Mouse (Mus musculus) hindbrain, postnatal 0 days (tissue): ENCODE measurements around the gene Gramd1a. TPM values are rescaled to one million over a fixed set of nuclear protein-coding genes. Genes with fewer than 3 reads are reported as not detected.

Experiments
- ATAC-seq: fragments of 200-750 bp; cut with Nextera tagmentation; 2 replicates; pipeline ENCODE4 v1.8.0; 2017; ENCODE audit warnings: mild to moderate bottlenecking, moderate TSS enrichment, moderate library complexity
- DNase-seq: peaks from one replicate; pipeline ENCODE4 v3.0.0-alpha.2; 2015; ENCODE audit warnings: low spot score
- H3K27ac ChIP-seq: fragments of 300-500 bp; sonication (generic); 2 replicates; pipeline ENCODE4 v1.5.1; 2014; ENCODE audit warnings: mild to moderate bottlenecking
- H3K27me3 ChIP-seq: fragments of 300-500 bp; sonication (generic); 2 replicates; pipeline ENCODE4 v1.6.1; 2014; ENCODE audit warnings: low read length, mixed read lengths; ENCODE audit not compliant: insufficient read depth
- H3K36me3 ChIP-seq: fragments of 300-500 bp; sonication (generic); 2 replicates; pipeline ENCODE4 v1.6.1; 2014; ENCODE audit warnings: low read length, mixed read lengths; ENCODE audit not compliant: insufficient read depth
- H3K4me1 ChIP-seq: fragments of 300-500 bp; sonication (generic); 2 replicates; pipeline ENCODE4 v1.6.1; 2014; ENCODE audit warnings: antibody characterized with exemption, low read length, mixed read lengths; ENCODE audit not compliant: insufficient read depth
- H3K4me2 ChIP-seq: fragments of 300-500 bp; sonication (generic); 2 replicates; pipeline ENCODE4 v1.6.1; 2014; ENCODE audit warnings: low read depth, mild to moderate bottlenecking, low read length, moderate library complexity, mixed read lengths
- H3K4me3 ChIP-seq: fragments of 300-500 bp; sonication (generic); 2 replicates; pipeline ENCODE4 v1.5.1; 2014; ENCODE audit warnings: low read length
- H3K9ac ChIP-seq: fragments of 300-500 bp; sonication (generic); replicated peaks from 2 replicates; pipeline ENCODE4 v1.6.1; 2014; ENCODE audit warnings: mild to moderate bottlenecking, low read length, moderate library complexity, mixed read lengths
- H3K9me3 ChIP-seq: fragments of 300-500 bp; sonication (generic); 2 replicates; pipeline ENCODE4 v1.6.1; 2016; ENCODE audit warnings: low read length, mixed read lengths
- CTCF ChIP-seq: IDR thresholded peaks from 2 replicates; pipeline ENCODE4 v1.5.1; 2016; ENCODE audit warnings: antibody characterized with exemption, control low read depth, low read depth
- WGBS: fragments of 180-500 bp; shearing (Covaris S2); extraction: QIAGEN DNeasy Blood & Tissue Kit; methylation state at CpG from one replicate; pipeline ENCODE4 v1.1.7; 2014; 5-methylcytosine and 5-hydroxymethylcytosine counted together
- polyA plus RNA-seq: library from polyadenylated mRNA; unstranded; fragments of >200 nt; fragmentation: Nextera tagmentation; extraction: Ambion mirVana; gene quantifications from 2 replicates; pipeline ENCODE4 v1.2.1, GENCODE M21; 2015
- total RNA-seq: library from RNA; depleted of rRNA; stranded (reverse); fragments of >200 nt; gene quantifications from 2 replicates; pipeline ENCODE4 v1.2.3, GENCODE M21; 2014

Gene Gramd1a
- total and polyA plus RNA-seq, 2 experiments from 2014 or later: 143 to 256 TPM

- WGBS: under 1% methylated on average over 59 of the region's 63 CpGs
- peak overlapping the region; percentile 83 for H3K4me2 ChIP-seq
- peak overlapping the region; percentile 99 for H3K27ac ChIP-seq
- DNase-seq: peak; percentile 93
- H3K27me3 ChIP-seq: no peaks in the 10 kb centered on the region
- H3K36me3 ChIP-seq: 0 out of 2 replicates have a peak, but pooled peaks cover 3% of the 10 kb centered on the region
- H3K4me3 ChIP-seq: peak overlapping the region; percentile 92
- H3K9ac ChIP-seq: peak overlapping the region; percentile 100
- ATAC-seq: peak; percentile 79
- H3K9me3 ChIP-seq: no peaks in the 10 kb centered on the region
- peak; percentile 9; the same call in 1 of the 2 replicates for TF ChIP-seq CTCF
- peaks cover 4% of the 10 kb centered on the region for H3K4me1 ChIP-seq
Measured at GRCm38 (mm10) chr7:31150566-31151300, 5.0 kb downstream of the Gramd1a start.

GRCm38 (mm10) chr7:31149751-31150565, 5.7 kb downstream of the Gramd1a start:
- peak overlapping the region; percentile 92 for H3K4me3 ChIP-seq
- H3K4me2 ChIP-seq: peak overlapping the region; percentile 83
- H3K36me3 ChIP-seq: 0 out of 2 replicates have a peak, but pooled peaks cover 3% of the 10 kb centered on the region
- H3K27ac ChIP-seq: peak overlapping the region; percentile 99
- TF ChIP-seq CTCF: no peak
- DNase-seq: peak; percentile 69
- H3K9me3 ChIP-seq: no peaks in the 10 kb centered on the region
- peak; percentile 41 for ATAC-seq
- WGBS: 1% methylated on average over 20 of the region's 20 CpGs
- H3K4me1 ChIP-seq: peaks cover 4% of the 10 kb centered on the region
- H3K27me3 ChIP-seq: no peaks in the 10 kb centered on the region
- H3K9ac ChIP-seq: peak overlapping the region; percentile 100

- peak overlapping the region; percentile 100 for H3K9ac ChIP-seq
- H3K4me3 ChIP-seq: peak overlapping the region; percentile 92
- H3K9me3 ChIP-seq: no peaks in the 10 kb centered on the region
- no peak for TF ChIP-seq CTCF
- H3K36me3 ChIP-seq: 0 out of 2 replicates have a peak, but pooled peaks cover 3% of the 10 kb centered on the region
- peak overlapping the region; percentile 83 for H3K4me2 ChIP-seq
- WGBS: 22% methylated on average over 9 of the region's 9 CpGs
- no peaks in the 10 kb centered on the region for H3K27me3 ChIP-seq
- ATAC-seq (no peak), DNase-seq (no peak)
- peak overlapping the region; percentile 99 for H3K27ac ChIP-seq
- peaks cover 4% of the 10 kb centered on the region for H3K4me1 ChIP-seq
Measured at GRCm38 (mm10) chr7:31149271-31149670, 6.4 kb downstream of the Gramd1a start.

- Histone ChIP-seq H3K4me3 (peak overlapping the region; percentile 92), H3K9ac (peak overlapping the region; percentile 100), H3K27ac (peak overlapping the region; percentile 99), H3K4me1 (peaks cover 4% of the 10 kb centered on the region), H3K36me3 (0 out of 2 replicates have a peak, but pooled peaks cover 3% of the 10 kb centered on the region), H3K9me3 (no peaks in the 10 kb centered on the region), H3K27me3 (no peaks in the 10 kb centered on the region), H3K4me2 (peak overlapping the region; percentile 83)
- ATAC-seq: peak; percentile 41
- peak; percentile 76 for DNase-seq
- 4% methylated on average over 9 of the region's 9 CpGs for WGBS
- TF ChIP-seq CTCF: no peak
Measured at GRCm38 (mm10) chr7:31148756-31149155, 6.9 kb downstream of the Gramd1a start.

GRCm38 (mm10) chr7:31148086-31148485, 7.6 kb downstream of the Gramd1a start:
- Histone ChIP-seq H3K9ac (peak overlapping the region; percentile 100; the same call in 1 of the 2 replicates), H3K9me3 (no peaks in the 10 kb centered on the region)
- DNase-seq: peak; percentile 35

GRCm38 (mm10) chr7:31145596-31146160, 10.0 kb downstream of the Gramd1a start:
- Histone ChIP-seq H3K9me3 (no peaks in the 10 kb centered on the region), H3K27ac (no peak overlapping the region), H3K27me3 (no peaks in the 10 kb centered on the region), H3K4me2 (no peak overlapping the region), H3K9ac (no peak overlapping the region), H3K4me1 (peaks cover 4% of the 10 kb centered on the region; the same call in 1 of the 2 replicates), H3K36me3 (peaks cover 31% of the 10 kb centered on the region), H3K4me3 (no peak overlapping the region)
- DNase-seq: no peak
- no peak for TF ChIP-seq CTCF
- WGBS: 85% methylated on average over 12 of the region's 12 CpGs
- no peak for ATAC-seq

More at GRCm38 (mm10) chr7:31148086-31148485, 7.6 kb downstream of the Gramd1a start:
- no peaks in the 10 kb centered on the region for H3K27me3 ChIP-seq
- H3K4me1 ChIP-seq: peaks cover 4% of the 10 kb centered on the region
- peaks cover 6% of the 10 kb centered on the region; the same call in 1 of the 2 replicates for H3K36me3 ChIP-seq
- peak overlapping the region; percentile 83 for H3K4me2 ChIP-seq
- WGBS: 54% methylated on average over 3 of the region's 3 CpGs
- TF ChIP-seq CTCF: no peak
- ATAC-seq: no peak
- peak overlapping the region; percentile 92 for H3K4me3 ChIP-seq
- H3K27ac ChIP-seq: peak overlapping the region; percentile 99
